Mouse (Mus musculus) layer of hippocampus, adult 18-20 months (tissue): ENCODE measurements around the gene Gm28048. TPM values are rescaled to one million over a fixed set of nuclear protein-coding genes. Genes with fewer than 3 reads are reported as not detected.

Source experiments
- DNase-seq, 2 experiments: peaks; one replicate each; pipeline ENCODE4 v3.0.0; 2022; ENCODE audit warnings: low spot score in 2 of 2
- total RNA-seq, 2 experiments: library from RNA; stranded (reverse); gene quantifications; 2 replicates each; pipeline ENCODE4 v1.2.3; 2021

Gene Gm28048
- total RNA-seq, 2 experiments from 2014 or later, result 8.6 to 9.3 TPM

DNA sequence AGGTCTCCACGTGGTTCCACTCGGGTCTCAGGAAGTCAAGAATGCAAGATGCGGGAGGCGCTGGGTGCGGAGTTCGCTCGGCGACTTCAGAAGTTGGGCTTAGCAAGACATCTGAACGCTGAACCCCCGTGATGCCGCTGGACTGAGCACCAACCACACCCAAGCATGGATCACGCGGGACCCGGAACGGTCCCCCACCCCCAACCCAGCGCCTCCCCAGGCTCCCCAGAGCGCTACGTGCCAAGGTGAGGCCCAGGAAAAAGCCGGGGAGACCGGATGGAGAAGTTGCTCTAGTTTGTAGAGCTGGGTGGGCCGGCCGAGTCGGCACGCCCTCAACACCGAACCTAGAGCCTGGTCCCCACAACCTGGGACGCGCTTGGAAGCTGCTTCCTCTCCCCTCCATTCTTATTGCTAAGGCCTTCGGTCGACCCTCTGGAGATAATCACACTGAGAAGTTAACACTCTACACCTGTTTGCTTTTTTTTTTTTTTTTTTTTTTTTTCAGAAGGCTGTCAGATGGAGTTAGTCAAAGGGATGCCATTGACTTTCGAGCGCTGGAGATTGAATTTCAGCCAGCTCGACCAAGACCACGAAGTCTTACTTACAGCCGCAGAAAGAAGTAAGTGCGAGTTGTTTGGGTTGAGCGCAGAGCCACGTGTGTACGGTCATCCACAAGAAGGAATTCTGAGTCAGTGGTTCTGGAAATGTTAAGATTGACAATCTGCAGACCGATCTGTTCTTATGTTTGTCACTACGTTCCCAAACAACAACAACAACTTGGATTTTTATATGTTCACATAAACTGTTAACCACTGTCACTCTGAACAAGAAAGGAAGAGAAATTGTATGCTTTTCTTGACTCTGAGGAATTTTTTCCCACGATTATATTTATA lies 121.3 kb downstream of the Gm28048 start, which contains the start of gene B3gnt2:
Gene B3gnt2, minus strand, starts transcription at position 627 of the 893 bp plus-strand sequence.
- DNase-seq, result no peak

GRCm38 (mm10) chr11:22859633-22860334 lies 122.1 kb downstream of the Gm28048 start:
- peak; percentile 69 to 82 for DNase-seq

DNA sequence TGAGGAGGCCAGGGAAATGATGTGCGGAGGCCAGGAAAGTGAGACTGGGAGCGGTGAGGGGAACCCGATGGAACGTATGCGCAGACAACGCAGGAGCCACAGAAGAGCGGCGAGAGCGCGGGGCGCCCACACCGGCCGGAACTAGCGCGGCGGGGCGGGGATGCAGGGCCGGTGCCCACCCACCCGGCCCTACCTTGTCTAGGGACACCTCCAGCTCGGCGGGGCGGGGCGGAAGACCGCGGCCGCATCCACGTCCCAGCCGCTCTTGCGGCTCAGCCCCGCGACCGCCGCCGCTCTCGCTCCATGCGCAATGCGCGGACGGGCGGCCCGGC lies 122.6 kb downstream of the Gm28048 start:
- no peak for DNase-seq

DNA sequence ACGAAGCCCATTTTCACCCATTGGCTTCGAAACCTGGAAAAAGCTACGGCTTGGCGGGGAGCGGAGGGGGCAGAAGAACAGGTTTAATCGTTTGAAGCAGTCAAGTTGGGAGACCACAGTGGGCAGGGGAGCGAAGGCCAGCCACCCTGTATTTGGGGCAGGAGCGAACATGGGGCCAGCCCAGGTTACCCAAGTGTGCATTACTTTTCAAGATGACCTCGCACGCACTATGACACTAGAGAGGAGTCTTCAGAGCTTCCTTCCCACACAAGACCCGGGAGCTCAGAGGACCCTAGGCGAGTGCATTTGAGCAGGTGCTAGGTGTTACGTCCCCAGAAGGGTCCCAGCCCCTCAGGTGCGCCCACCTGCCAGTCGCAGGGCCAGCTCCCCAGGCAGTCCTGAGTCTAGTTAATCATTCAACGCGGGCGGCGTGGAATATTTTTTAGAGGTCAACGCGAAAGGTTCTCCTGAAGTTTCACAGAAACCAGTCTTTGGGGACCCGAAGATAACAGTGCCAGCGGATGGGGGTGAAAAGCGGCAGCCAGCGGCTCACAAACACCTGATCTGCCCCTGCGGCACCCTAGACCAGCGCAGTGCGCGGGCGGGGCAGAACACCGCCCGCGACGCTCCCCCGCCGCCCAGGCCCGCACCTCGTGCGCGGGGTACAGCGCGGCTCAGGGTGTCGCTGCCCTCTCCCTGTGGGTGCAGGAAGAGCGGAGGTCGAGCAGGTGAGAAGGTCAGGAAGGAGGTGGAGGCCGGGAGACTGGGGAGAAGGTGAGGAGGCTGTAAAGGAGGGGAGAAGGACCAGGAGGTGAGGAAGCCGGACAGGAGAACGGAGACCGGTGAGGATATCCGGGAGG lies 123.2 kb downstream of the Gm28048 start:
- no peak for DNase-seq

DNA sequence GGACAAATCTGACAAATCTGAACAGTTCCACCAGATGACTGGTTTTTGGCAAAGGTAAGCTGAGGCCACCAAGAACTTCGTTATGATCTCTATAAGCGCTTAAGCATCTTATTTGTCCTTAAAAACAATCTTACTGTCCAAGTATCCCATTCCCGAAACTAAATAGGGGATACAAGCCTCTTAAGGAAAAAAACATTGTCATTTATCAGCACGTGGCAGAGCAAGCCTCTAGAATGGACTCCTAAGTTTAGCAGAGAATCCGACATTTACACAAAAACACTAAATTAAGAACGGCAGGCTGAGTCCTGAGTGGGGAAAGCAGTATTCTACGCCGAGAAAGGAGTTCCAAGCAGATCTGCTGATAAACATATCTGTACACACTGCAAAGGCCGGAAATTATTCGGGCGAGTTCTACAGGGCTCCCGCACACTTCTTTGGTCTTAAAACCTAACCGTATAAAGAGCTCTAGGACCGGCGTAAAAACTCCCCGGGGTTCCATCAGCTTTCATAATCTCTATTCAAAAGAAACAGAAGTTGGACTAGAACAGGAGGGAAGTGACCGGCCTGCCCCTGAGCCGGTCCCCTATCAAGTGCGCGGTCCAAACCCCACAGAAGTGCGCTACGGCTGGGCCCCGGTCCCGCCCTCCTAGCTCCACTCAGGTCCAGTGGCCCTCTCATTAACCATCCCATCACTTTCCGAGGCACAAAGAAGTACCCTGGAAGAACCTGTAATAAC lies 124.0 kb downstream of the Gm28048 start:
- no peak for DNase-seq

DNA sequence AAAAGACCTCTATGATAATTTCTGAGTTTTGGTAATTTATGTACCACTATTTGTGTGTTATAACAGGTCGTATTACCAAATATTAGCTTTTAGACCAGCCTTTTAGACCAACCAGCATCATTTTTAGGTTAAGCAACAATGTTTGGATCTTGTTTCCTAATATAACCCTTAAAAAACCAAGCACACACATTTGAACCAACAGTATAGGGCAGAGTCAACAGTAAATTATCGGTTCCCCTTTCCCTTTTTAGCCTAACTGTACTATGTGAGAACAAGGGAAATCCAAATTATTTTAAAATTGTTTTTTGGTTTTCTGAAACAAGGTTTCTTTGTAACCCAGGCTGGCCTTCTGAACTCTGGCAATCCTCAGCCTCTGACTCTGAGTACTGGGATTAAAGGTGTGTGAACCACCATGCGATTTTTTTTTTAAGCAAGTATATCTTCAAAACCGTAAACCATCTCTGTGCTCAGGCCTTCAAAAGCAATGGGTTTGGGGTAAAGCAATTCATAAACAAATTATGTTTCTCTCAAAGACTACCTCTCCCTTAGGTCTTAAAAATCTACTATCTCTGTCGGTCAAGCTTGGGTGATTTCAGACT lies 124.7 kb downstream of the Gm28048 start:
- no peak for DNase-seq

DNA sequence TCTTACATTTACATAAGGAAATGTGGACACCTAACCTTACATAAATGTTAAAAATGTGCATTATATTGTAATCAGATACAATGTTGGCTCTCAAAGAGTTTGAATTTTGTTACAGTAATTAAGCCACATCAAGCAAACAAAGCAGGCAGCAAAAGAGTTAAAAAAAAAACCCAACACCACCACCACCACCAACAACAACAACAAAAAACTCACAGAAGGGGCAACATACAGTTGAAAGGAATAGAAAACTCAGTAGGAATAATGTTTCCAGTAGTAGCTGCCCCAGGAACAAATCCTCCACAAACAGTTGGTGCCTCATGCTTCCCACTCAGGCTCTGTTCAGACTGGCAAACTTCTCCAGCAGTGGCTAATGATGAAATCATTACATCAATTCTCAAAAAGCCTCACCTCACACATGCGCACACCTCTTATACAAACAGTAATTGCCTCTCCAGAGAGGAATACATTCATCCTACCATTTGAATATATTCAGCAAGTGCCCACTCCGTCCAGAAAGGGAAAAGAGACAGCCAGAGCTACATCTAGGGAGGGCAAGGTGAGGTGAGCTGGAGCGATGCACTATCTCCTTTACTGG lies 125.4 kb downstream of the Gm28048 start:
- DNase-seq, result peak; percentile 43 to 67

- DNase-seq, result no peak
These were observed 127.3 kb downstream of the Gm28048 start for GRCm38 (mm10) chr11:22854571-22854970.

GRCm38 (mm10) chr11:22853477-22854157 lies 128.3 kb downstream of the Gm28048 start:
- DNase-seq, result no peak

- no peak for DNase-seq
These were observed 129.4 kb downstream of the Gm28048 start for GRCm38 (mm10) chr11:22852510-22852909.

DNA sequence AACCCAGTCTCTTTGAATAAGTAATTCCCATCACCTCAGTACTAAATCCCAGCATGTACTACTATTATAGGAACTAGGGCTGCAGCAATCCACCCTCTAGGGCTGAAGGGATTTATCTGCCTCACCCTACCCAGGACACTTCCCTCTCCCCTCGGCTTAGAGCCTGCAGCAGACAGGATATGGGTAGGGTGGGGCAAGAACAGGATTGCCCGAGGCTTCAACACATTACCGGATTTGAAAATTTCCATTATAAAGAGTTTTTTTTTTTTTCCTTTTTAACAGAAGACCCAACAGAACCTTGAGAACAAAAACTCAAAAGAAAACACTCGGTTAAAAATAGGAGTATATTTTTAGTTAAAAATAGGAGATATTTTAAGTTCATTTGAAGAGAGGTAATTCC lies 130.5 kb downstream of the Gm28048 start:
- DNase-seq, result no peak

GRCm38 (mm10) chr11:22850077-22850476 lies 131.8 kb downstream of the Gm28048 start:
- DNase-seq, result no peak

GRCm38 (mm10) chr11:22848649-22849195 lies 133.2 kb downstream of the Gm28048 start:
- no peak for DNase-seq

GRCm38 (mm10) chr11:22847732-22848648 lies 133.9 kb downstream of the Gm28048 start:
- no peak for DNase-seq

DNA sequence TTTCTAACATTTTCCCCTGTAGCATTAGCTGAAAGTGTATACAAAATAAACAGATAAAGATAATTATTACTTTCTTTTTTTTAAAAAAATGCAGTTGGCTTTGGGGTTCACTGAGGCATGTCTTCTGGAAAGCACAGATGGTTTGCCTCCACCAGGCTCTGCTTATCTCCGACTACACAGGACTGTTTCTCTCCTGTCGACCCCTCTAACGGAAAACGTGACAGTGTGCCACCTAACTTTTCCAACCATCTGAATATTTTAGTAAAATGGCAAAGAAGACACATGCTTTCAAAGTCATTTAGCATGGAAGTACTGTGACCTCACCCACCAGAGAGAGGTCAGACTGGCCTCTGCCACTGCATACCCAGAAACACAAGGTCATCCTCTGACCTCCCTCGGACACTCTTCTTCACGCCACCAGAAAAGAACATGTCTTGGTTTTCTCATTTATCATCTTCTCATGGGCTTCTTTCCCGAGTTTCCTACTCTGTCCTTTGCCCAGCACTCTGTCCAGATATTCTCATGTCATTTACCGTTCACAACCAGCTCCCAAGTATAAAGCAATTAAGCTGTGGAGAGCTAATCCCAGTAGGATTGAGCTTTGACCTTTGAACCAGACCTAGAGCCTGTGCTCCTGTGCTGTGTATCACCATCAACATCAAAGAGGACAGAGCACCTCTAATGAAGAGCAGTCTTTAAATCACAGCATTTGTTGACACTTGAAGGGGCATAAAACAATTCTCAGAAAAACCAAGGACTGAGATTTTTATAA lies 134.7 kb downstream of the Gm28048 start:
- DNase-seq, result no peak

DNA sequence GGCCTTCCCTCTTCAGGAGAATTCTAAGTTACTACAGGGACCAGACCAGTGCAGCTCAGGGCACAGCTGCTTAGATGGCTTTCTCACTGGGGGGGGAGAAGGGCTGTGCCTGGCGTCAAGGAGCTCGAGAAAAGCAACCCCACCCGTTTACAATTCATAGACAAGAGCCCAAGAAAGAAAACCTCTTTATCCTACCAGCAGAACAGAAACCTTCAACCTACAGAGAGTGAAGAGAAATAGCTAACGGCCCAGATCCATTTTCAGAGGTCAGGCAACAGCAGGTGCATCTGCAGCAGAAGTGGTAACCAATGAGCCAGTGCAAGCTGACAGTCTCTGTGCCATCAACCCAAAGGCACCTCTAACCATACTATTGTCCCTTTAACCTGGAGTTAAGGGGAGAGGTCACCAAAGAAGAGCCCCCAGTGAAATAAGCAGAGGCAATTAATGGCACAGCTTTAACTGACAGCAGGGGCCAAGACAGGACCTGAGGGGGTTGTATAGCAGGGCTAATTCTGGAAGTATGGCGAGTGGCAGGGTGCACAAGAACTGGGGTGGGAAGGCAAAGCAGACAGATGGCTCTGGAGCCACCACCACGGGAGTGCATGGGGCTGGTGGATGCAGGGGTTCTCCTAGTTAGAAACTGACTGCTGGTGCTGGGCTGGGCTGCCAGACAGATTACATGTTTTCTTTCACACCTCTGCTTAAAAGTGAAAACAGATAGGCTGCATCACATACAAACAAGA lies 135.6 kb downstream of the Gm28048 start:
- DNase-seq, result no peak
